Mouse (Mus musculus): ENCODE measurements at regions not wholly inside any gene's neighbourhood (a gene's known extent, or its start where the extent isn't known, plus 50 kb on each side); places are given as distances from the start of the nearest gene placed in this dataset.

DNA sequence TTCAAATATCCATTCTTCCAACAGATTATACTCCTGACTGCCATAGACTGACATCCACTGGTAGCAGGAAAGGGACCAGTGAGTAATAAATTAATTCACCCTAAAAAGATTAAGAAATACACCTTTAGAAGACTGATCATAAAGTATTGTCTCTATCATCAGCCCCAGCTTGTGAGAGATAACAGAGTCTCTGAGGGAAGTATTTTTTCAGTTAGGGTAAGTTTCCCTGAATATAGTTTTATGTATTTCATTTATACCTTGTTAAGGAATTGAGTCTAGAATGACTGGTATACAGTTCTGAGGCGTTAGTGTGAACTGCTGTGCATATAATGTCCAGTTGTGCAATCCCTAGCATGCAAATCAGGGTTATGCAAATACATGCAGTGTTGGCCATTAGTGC, 569.3 kb upstream of the Tle4 start:
- no peak for TF ChIP-seq CTCF (IDR thresholded peaks at IDR 0.05; ENCODE audit: low read depth)
- Histone ChIP-seq H3K27ac (no peak overlapping the region), H3K27me3 (ENCODE audit: insufficient read depth, low read length) (no peaks in the 10 kb centered on the region), H3K4me2 (ENCODE audit: low read length) (no peak overlapping the region), H3K4me1 (replicated peaks; ENCODE audit: insufficient read depth, low read length) (no peaks in the 10 kb centered on the region), H3K9me3 (replicated peaks; ENCODE audit: low read length) (no peaks in the 10 kb centered on the region), H3K9ac (ENCODE audit: low read depth, low read length) (no peak overlapping the region), H3K36me3 (ENCODE audit: insufficient read depth, low read length) (no peaks in the 10 kb centered on the region), H3K4me3 (replicated peaks; ENCODE audit: low read depth, low read length) (no peak overlapping the region)
- ATAC-seq (replicated peaks; ENCODE audit: low FRiP score, low read depth): no peak
- DNase-seq (ENCODE audit: low spot score): no peak
- WGBS: 83% methylated on average over 1 of the region's 1 CpGs

DNA sequence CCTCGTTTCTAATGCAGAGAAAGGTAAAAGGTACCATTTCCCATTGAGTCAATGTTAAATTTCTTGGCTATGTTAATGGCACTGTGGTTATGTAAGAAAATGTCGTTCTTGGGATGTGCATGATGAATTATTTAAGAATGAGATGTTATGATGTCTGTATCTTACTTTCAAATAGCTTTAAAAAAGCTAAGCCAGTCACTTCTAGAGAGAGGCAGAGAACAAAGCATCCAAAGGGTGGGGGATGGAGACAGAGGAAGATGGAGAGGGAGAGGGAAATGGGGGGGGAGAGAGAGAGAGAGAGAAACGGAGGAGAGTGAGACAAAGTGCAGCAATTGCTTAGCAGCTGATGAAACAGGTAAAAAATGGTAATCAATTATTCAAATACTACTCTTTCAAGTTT, 562.8 kb upstream of the Tle4 start:
- 60% methylated on average over 3 of the region's 3 CpGs for WGBS
- Histone ChIP-seq H3K27ac (no peak overlapping the region), H3K9ac (ENCODE audit: low read depth, low read length) (no peak overlapping the region), H3K4me3 (replicated peaks; ENCODE audit: low read depth, low read length) (no peak overlapping the region), H3K4me1 (replicated peaks; ENCODE audit: insufficient read depth, low read length) (no peaks in the 10 kb centered on the region), H3K27me3 (ENCODE audit: insufficient read depth, low read length) (no peaks in the 10 kb centered on the region), H3K4me2 (ENCODE audit: low read length) (no peak overlapping the region), H3K9me3 (replicated peaks; ENCODE audit: low read length) (no peaks in the 10 kb centered on the region), H3K36me3 (ENCODE audit: insufficient read depth, low read length) (no peaks in the 10 kb centered on the region)
- ATAC-seq (replicated peaks; ENCODE audit: low FRiP score, low read depth): no peak
- DNase-seq (ENCODE audit: low spot score): no peak
- no peak for TF ChIP-seq CTCF (IDR thresholded peaks at IDR 0.05; ENCODE audit: low read depth)

DNA sequence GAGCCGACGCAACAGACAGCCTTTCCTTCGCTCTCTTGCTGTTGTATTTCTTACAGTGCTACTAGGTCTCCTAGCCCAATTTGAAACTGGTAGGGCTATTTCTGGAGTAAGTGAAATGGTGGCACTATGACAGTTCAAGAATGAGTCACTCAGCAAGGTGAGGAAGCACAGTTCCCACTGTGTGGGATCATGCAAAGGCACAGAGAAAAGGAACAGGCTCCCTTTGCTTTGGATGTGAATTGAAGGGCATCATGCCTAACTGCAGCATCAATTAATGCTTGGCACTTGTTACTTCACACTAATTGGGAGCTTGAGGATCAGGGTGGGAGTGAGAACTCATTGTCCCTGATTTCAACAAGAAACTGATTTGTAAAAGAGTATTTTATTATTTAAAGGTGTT, 560.8 kb upstream of the Tle4 start:
- H3K4me3 ChIP-seq (replicated peaks; ENCODE audit: low read depth, low read length): no peak overlapping the region
- no peak for ATAC-seq (replicated peaks; ENCODE audit: low FRiP score, low read depth)
- TF ChIP-seq CTCF (IDR thresholded peaks at IDR 0.05; ENCODE audit: low read depth): no peak
- no peaks in the 10 kb centered on the region for H3K27me3 ChIP-seq (ENCODE audit: insufficient read depth, low read length)
- no peaks in the 10 kb centered on the region for H3K9me3 ChIP-seq (replicated peaks; ENCODE audit: low read length)
- no peak overlapping the region for H3K9ac ChIP-seq (ENCODE audit: low read depth, low read length)
- H3K4me1 ChIP-seq (replicated peaks; ENCODE audit: insufficient read depth, low read length): no peaks in the 10 kb centered on the region
- 96% methylated on average over 3 of the region's 3 CpGs for WGBS
- H3K27ac ChIP-seq: no peak overlapping the region
- no peaks in the 10 kb centered on the region for H3K36me3 ChIP-seq (ENCODE audit: insufficient read depth, low read length)
- H3K4me2 ChIP-seq (ENCODE audit: low read length): no peak overlapping the region
- DNase-seq (ENCODE audit: low spot score): no peak

DNA sequence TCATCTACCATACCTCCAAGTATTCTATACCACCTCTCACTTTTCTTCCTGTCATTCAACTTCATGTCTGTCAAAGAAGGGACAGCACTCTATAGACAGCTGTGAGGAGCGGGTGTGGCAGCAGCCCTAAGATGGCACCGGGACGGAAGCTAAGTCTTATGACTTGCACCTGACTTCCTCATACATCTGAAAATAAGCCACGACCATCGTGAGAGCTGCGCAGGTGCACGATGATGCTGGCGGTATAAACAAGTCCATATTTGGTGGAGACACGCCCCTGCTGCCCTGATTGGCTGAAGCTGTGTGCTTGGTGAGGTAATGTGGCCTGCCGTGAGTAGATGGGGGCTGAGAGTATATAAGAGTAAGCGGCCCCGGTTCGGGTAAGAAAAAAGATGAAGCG, 560.3 kb upstream of the Tle4 start:
- no peak overlapping the region for H3K9ac ChIP-seq (ENCODE audit: low read depth, low read length)
- ATAC-seq (replicated peaks; ENCODE audit: low FRiP score, low read depth) (no peak), DNase-seq (ENCODE audit: low spot score) (no peak)
- H3K4me1 ChIP-seq (replicated peaks; ENCODE audit: insufficient read depth, low read length): no peaks in the 10 kb centered on the region
- H3K4me2 ChIP-seq (ENCODE audit: low read length): no peak overlapping the region
- no peak overlapping the region for H3K4me3 ChIP-seq (replicated peaks; ENCODE audit: low read depth, low read length)
- no peaks in the 10 kb centered on the region for H3K36me3 ChIP-seq (ENCODE audit: insufficient read depth, low read length)
- H3K27ac ChIP-seq: no peak overlapping the region
- no peak for TF ChIP-seq CTCF (IDR thresholded peaks at IDR 0.05; ENCODE audit: low read depth)
- 84% methylated on average over 14 of the region's 14 CpGs for WGBS
- H3K9me3 ChIP-seq (replicated peaks; ENCODE audit: low read length): no peaks in the 10 kb centered on the region
- no peaks in the 10 kb centered on the region for H3K27me3 ChIP-seq (ENCODE audit: insufficient read depth, low read length)

DNA sequence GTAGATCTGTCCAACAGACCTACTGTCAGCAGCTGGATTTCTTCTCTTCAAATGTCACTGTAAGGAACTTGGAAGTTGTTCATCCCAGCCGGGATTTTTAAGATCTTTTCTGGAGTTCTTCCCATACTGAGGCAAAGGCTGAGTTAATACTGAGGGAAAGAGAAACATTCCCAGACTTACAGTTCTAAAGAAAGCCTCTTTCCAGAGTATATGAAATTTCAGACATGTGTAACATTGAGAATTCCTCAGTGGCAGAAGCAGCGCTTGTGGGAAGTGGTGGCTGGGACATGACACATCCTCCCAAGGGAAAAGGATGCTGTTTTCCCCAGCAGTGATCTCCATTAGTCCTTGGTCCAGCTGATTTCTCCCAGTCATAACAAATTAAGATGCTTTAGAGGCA, 556.8 kb upstream of the Tle4 start:
- Histone ChIP-seq H3K4me1 (replicated peaks; ENCODE audit: insufficient read depth, low read length) (no peaks in the 10 kb centered on the region), H3K4me2 (ENCODE audit: low read length) (no peak overlapping the region), H3K9me3 (replicated peaks; ENCODE audit: low read length) (no peaks in the 10 kb centered on the region), H3K27ac (no peak overlapping the region), H3K4me3 (replicated peaks; ENCODE audit: low read depth, low read length) (no peak overlapping the region), H3K9ac (ENCODE audit: low read depth, low read length) (no peak overlapping the region), H3K27me3 (ENCODE audit: insufficient read depth, low read length) (no peaks in the 10 kb centered on the region), H3K36me3 (ENCODE audit: insufficient read depth, low read length) (no peaks in the 10 kb centered on the region)
- WGBS: 43% methylated on average over 2 of the region's 2 CpGs
- no peak for TF ChIP-seq CTCF (IDR thresholded peaks at IDR 0.05; ENCODE audit: low read depth)
- peak; percentile 35 for DNase-seq (ENCODE audit: low spot score)
- ATAC-seq (replicated peaks; ENCODE audit: low FRiP score, low read depth): no peak

DNA sequence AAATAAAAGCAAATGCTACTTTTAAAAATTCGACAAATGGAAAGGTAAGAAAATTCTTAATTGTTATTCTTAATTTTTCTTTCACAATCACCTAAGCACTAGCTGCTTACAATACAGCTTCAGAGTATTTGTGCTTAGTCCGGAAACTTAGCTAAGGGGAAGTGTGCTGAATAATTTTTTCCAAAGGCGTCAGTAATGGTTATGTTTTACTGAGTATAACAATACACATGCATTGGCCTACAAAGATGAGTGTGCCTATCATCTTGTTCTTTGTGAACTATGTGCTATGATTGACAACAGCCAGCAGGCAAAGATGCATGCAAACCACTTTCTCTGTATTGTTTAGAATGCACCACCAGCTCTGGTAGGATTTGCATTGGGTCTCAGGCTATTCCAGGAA, 548.5 kb upstream of the Tle4 start:
- no peaks in the 10 kb centered on the region for H3K4me1 ChIP-seq (replicated peaks; ENCODE audit: insufficient read depth, low read length)
- WGBS: 92% methylated on average over 3 of the region's 3 CpGs
- H3K27me3 ChIP-seq (ENCODE audit: insufficient read depth, low read length): no peaks in the 10 kb centered on the region
- H3K27ac ChIP-seq: no peak overlapping the region
- no peak for TF ChIP-seq CTCF (IDR thresholded peaks at IDR 0.05; ENCODE audit: low read depth)
- DNase-seq (ENCODE audit: low spot score): no peak
- no peaks in the 10 kb centered on the region for H3K36me3 ChIP-seq (ENCODE audit: insufficient read depth, low read length)
- no peak overlapping the region for H3K9ac ChIP-seq (ENCODE audit: low read depth, low read length)
- H3K9me3 ChIP-seq (replicated peaks; ENCODE audit: low read length): no peaks in the 10 kb centered on the region
- H3K4me2 ChIP-seq (ENCODE audit: low read length): no peak overlapping the region
- no peak overlapping the region for H3K4me3 ChIP-seq (replicated peaks; ENCODE audit: low read depth, low read length)
- ATAC-seq (replicated peaks; ENCODE audit: low FRiP score, low read depth): no peak

DNA sequence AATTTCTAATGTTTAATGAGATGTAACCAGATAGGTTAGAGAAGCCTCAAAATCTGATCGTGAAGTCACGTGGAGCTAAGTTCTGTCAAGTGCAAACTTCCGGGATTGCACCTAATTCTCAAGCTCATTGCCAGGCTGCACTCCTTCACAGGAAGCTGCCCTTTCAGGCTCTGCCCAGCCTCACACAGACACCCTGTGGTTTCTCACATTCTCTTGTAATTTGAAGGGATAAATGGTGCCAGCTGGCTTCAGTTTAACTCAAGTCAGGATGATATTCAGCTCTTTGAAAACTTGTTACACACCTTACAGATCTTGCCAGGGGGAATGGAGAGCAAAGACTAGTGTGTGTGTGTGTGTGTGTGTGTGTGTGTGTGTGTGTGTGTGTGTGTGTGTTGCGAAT, 529.3 kb upstream of the Tle4 start:
- Histone ChIP-seq H3K9ac (ENCODE audit: low read depth, low read length) (no peak overlapping the region), H3K36me3 (ENCODE audit: insufficient read depth, low read length) (no peaks in the 10 kb centered on the region), H3K4me3 (replicated peaks; ENCODE audit: low read depth, low read length) (no peak overlapping the region), H3K27me3 (ENCODE audit: insufficient read depth, low read length) (no peaks in the 10 kb centered on the region), H3K4me1 (replicated peaks; ENCODE audit: insufficient read depth, low read length) (no peaks in the 10 kb centered on the region), H3K27ac (no peak overlapping the region), H3K9me3 (replicated peaks; ENCODE audit: low read length) (no peaks in the 10 kb centered on the region), H3K4me2 (ENCODE audit: low read length) (no peak overlapping the region)
- no peak for TF ChIP-seq CTCF (IDR thresholded peaks at IDR 0.05; ENCODE audit: low read depth)
- ATAC-seq (replicated peaks; ENCODE audit: low FRiP score, low read depth): no peak
- WGBS: 45% methylated on average over 4 of the region's 4 CpGs
- no peak for DNase-seq (ENCODE audit: low spot score)

Measured in kidney, postnatal 0 days (tissue).